ENCODE assay signal across 7 mouse cellular contexts in the genomic region with DNA sequence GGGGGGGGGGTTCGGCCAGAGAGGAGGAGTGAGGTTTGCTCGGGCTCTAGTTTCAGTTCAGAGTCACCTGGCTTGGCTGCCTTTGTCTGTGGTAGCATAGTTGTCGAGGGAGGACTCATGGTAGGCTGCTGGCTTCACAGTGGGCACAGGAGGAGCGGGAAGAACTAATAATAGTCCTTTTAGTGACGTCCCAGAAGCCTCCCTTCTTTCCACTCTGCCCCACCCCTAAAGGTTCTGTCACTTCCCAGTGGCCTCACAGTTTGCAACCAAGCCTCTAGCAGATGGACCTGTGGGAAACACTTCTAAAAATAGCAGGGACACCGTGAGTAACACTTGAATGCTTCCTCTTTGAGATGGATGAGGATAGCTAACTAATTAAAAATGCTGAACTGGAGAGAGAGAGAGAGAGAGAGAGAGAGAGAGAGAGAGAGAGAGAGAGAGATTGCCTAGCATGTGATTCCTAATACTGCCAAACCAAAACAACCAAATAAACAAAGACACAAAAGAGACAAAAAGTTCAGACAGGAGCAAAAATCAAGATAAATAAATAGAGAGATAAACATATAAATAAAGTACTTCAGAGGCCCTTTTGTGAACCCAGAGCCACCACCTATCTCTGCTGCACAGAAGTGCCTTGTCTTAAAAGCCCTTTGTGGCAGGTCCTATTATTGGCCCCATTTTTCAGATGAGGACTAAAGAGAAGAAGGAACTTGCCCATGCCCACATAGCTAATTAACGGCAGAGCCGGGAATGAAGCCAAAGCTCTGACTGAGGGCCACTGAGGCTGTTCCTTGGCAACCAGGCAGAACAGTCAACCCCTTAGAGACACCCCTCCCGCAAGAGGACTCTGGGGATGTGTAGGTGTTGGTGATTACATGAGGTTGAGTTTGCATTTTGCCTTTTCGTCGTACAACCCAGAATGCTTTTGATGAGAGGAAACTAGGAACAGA. TPM values are rescaled to one million over a fixed set of nuclear protein-coding genes. Genes with fewer than 3 reads are reported as not detected.
A peak's percentile ranks its signal among the peaks of the same experiment; 100 is the strongest.
DNase-seq lines count a peak whose midpoint lies in the region; ATAC-seq and TF ChIP-seq lines count a peak whose summit lies in the region.

No protein-coding gene starts in this region.

- no peak for TF ChIP-seq POLR2A in MEL (IDR thresholded peaks at IDR 0.05; ENCODE audit: control insufficient read depth in 1 of 2, insufficient read depth in 1 of 2, low read depth in 1 of 2, low read length in 2 of 2, poor library complexity in 1 of 2)

- H3K9me3 ChIP-seq in MEL (replicated peaks; ENCODE audit: insufficient read depth, low read length) = no peaks in the 10 kb centered on the region
- no peaks in the 10 kb centered on the region for H3K9me3 ChIP-seq in forebrain, embryonic 15.5 days
- no peaks in the 10 kb centered on the region for H3K9me3 ChIP-seq in intestine, embryonic 16.5 days (ENCODE audit: control insufficient read depth, low read length)
- H3K9me3 ChIP-seq in lung, postnatal 0 days (ENCODE audit: low read length) = no peaks in the 10 kb centered on the region

- no peak overlapping the region for H3K4me2 ChIP-seq in forebrain, embryonic 15.5 days (replicated peaks)
- no peak overlapping the region for H3K4me2 ChIP-seq in intestine, embryonic 16.5 days (ENCODE audit: low read depth, low read length)
- no peak overlapping the region for H3K4me2 ChIP-seq in lung, postnatal 0 days (replicated peaks; ENCODE audit: low read depth, low read length)

- WGBS in forebrain, embryonic 15.5 days = 16% methylated on average over 11 of the region's 11 CpGs
- 50% methylated on average over 11 of the region's 11 CpGs for WGBS in intestine, embryonic 16.5 days
- WGBS in lung, postnatal 0 days = 24% methylated on average over 11 of the region's 11 CpGs

- H3K4me1 ChIP-seq in MEL (ENCODE audit: control insufficient read depth in 1 of 2, insufficient read depth in 2 of 2, low read length in 2 of 2) = peaks cover 0 to 12% of the 10 kb centered on the region in 2 experiments; a peak in 3 of 4 replicates
- H3K4me1 ChIP-seq in forebrain, embryonic 15.5 days = peaks cover 14% of the 10 kb centered on the region
- H3K4me1 ChIP-seq in intestine, embryonic 16.5 days (ENCODE audit: control insufficient read depth, insufficient read depth, low read length) = 0 out of 2 replicates have a peak, but pooled peaks cover 3% of the 10 kb centered on the region
- H3K4me1 ChIP-seq in lung, postnatal 0 days (ENCODE audit: insufficient read depth, low read depth, low read length) = peaks cover 3% of the 10 kb centered on the region; the same call in 1 of the 2 replicates

- TF ChIP-seq RAD21 in MEL (IDR thresholded peaks at IDR 0.05; ENCODE audit: low read depth, low read length) = no peak

- H3K79me2 ChIP-seq in MEL (ENCODE audit: control insufficient read depth, insufficient read depth, low read length, poor library complexity) = no peaks in the 10 kb centered on the region

- 0 out of 4 replicates have a peak overlapping the region, but pooled peaks of 1 of the 2 experiments have one; percentile 17 for H3K4me3 ChIP-seq in MEL (ENCODE audit: control insufficient read depth in 1 of 2, insufficient read depth in 1 of 2, low read depth in 2 of 2, low read length in 2 of 2)
- H3K4me3 ChIP-seq in forebrain, embryonic 15.5 days = no peak overlapping the region
- H3K4me3 ChIP-seq in intestine, embryonic 16.5 days (ENCODE audit: low read length) = no peak overlapping the region
- H3K4me3 ChIP-seq in lung, postnatal 0 days (ENCODE audit: low read depth, low read length) = no peak overlapping the region

- no peak for TF ChIP-seq CTCF in MEL (IDR thresholded peaks at IDR 0.05 in 2 of 3, conservative IDR thresholded peaks at IDR 0.05 in 1 of 3; ENCODE audit: control insufficient read depth in 1 of 3, insufficient read depth in 1 of 3, low read depth in 2 of 3, low read length in 3 of 3, poor library complexity in 1 of 3, severe bottlenecking in 1 of 3)
- TF ChIP-seq CTCF in lung, postnatal 0 days (IDR thresholded peaks at IDR 0.05) = no peak

- H3K36me3 ChIP-seq in MEL (ENCODE audit: control insufficient read depth in 1 of 2, insufficient read depth in 2 of 2, low read length in 2 of 2) = no peaks in the 10 kb centered on the region
- no peaks in the 10 kb centered on the region for H3K36me3 ChIP-seq in forebrain, embryonic 15.5 days
- H3K36me3 ChIP-seq in intestine, embryonic 16.5 days (ENCODE audit: control insufficient read depth, insufficient read depth, low read length) = no peaks in the 10 kb centered on the region
- no peaks in the 10 kb centered on the region for H3K36me3 ChIP-seq in lung, postnatal 0 days (ENCODE audit: insufficient read depth, low read length)

- H3K27me3 ChIP-seq in MEL (ENCODE audit: control insufficient read depth in 1 of 2, insufficient read depth in 2 of 2, low read length in 2 of 2) = peaks cover 0 to 2% of the 10 kb centered on the region in 2 experiments; a peak in 1 of 4 replicates
- no peaks in the 10 kb centered on the region for H3K27me3 ChIP-seq in forebrain, embryonic 15.5 days
- no peaks in the 10 kb centered on the region for H3K27me3 ChIP-seq in intestine, embryonic 16.5 days (replicated peaks; ENCODE audit: control insufficient read depth, insufficient read depth, low read length)
- no peaks in the 10 kb centered on the region for H3K27me3 ChIP-seq in lung, postnatal 0 days (replicated peaks; ENCODE audit: insufficient read depth, low read length)

- peak; percentile 79 for ATAC-seq in forebrain, embryonic 15.5 days (replicated peaks)
- peak; percentile 21; the same call in 1 of the 2 replicates for ATAC-seq in intestine, embryonic 16.5 days
- peak; percentile 67 for ATAC-seq in lung, postnatal 0 days

- H3K9ac ChIP-seq in MEL (ENCODE audit: control insufficient read depth, low read depth, low read length, poor library complexity, severe bottlenecking) = no peak overlapping the region
- no peak overlapping the region for H3K9ac ChIP-seq in forebrain, embryonic 15.5 days (replicated peaks)
- no peak overlapping the region for H3K9ac ChIP-seq in intestine, embryonic 16.5 days (ENCODE audit: low read depth, low read length)
- no peak overlapping the region for H3K9ac ChIP-seq in lung, postnatal 0 days (replicated peaks; ENCODE audit: low read depth)

- no peak overlapping the region; the same call in 1 of the 2 replicates for H3K27ac ChIP-seq in MEL (ENCODE audit: control insufficient read depth, low read depth, low read length)
- H3K27ac ChIP-seq in forebrain, embryonic 15.5 days (replicated peaks) = no peak overlapping the region
- H3K27ac ChIP-seq in intestine, embryonic 16.5 days (ENCODE audit: low read length) = no peak overlapping the region
- H3K27ac ChIP-seq in lung, postnatal 0 days (ENCODE audit: low read length) = no peak overlapping the region

- peak; percentile 73 for DNase-seq in MEL (ENCODE audit: low read depth, low spot score)
- DNase-seq in Muller cell, postnatal 12 days (ENCODE audit: inconsistent ontology term) = peak; percentile 73
- peak; percentile 60 for DNase-seq in lung, postnatal 0 days (ENCODE audit: low spot score)
- no peak for DNase-seq in embryo, embryonic 10 days (ENCODE audit: low spot score)
- DNase-seq in urinary bladder, postnatal 36 days (ENCODE audit: low spot score in 2 of 2) = no peak

- peak; percentile 32 to 36; a peak in 3 of 4 replicates for TF ChIP-seq EP300 in MEL (IDR thresholded peaks at IDR 0.05; ENCODE audit: low read depth in 1 of 2, low read length in 2 of 2)
- no peak for TF ChIP-seq EP300 in lung, postnatal 0 days (IDR thresholded peaks at IDR 0.05)

TF ChIP-seq in MEL, 35 proteins besides CTCF, POLR2A, EP300 and RAD21:
- peak; percentile 74; the same call in 1 of the 2 replicates for TF ChIP-seq JUND (IDR thresholded peaks at IDR 0.05; ENCODE audit: low read depth, low read length)
- no peak for TF ChIP-seq NRF1 (IDR thresholded peaks at IDR 0.05; ENCODE audit: insufficient read depth, low read depth, low read length, poor library complexity, severe bottlenecking)
- 0 out of 2 replicates have a peak, but pooled peaks have one; percentile 57 for TF ChIP-seq MEF2A (IDR thresholded peaks at IDR 0.05; ENCODE audit: extremely low read depth, insufficient replicate concordance, low read depth, low read length, poor library complexity, severe bottlenecking)
- TF ChIP-seq CHD1 (IDR thresholded peaks at IDR 0.05; ENCODE audit: low read depth, low read length) = no peak
- no peak for TF ChIP-seq MAFK (IDR thresholded peaks at IDR 0.05; ENCODE audit: borderline replicate concordance, low read depth, low read length)
- TF ChIP-seq TCF12 (IDR thresholded peaks at IDR 0.05; ENCODE audit: low read depth, low read length) = peak; percentile 52; the same call in 1 of the 2 replicates

RNA-seq across cellular contexts. Expression of gene Serp2, which starts 54.0 kb away (rescaled TPM):
- 0.26 and 0.42 TPM in 2 replicates for total RNA-seq in MEL (2012; rRNA removed)
- under 1 TPM in 1 of 2 experiments, not detected in 1; 0.56 TPM for polyA plus RNA-seq in MEL (2012; ENCODE audit: insufficient read depth in 1 of 2, insufficient read length in 2 of 2, low read depth in 1 of 2, low replicate concordance in 2 of 2, missing spikeins in 1 of 2)
- polyA plus RNA-seq in forebrain, embryonic 15.5 days (2015; fragmentation: Nextera tagmentation; extraction: Ambion mirVana) = 125 and 138 TPM in 2 replicates
- 5.7 and 8.2 TPM in 2 replicates for polyA plus RNA-seq in intestine, embryonic 16.5 days (2015; fragmentation: Nextera tagmentation; extraction: Ambion mirVana)
- polyA plus RNA-seq in lung, postnatal 0 days (2015; fragmentation: Nextera tagmentation; extraction: Ambion mirVana) = 4.1 and 5.1 TPM in 2 replicates

Comparison
In these comparisons a context has a peak if more than half of its experiments do, and no peak if none do; other contexts are left out.
1. DNase-seq: peak in MEL (single experiment), Muller cell, postnatal 12 days (single experiment) and lung, postnatal 0 days (single experiment); none in embryo, embryonic 10 days (single experiment) and urinary bladder, postnatal 36 days (0 of 2).
2. ATAC-seq: peak in every context shown above with its lines; median percentile 79 in forebrain, embryonic 15.5 days; 67 in lung, postnatal 0 days; 21 in intestine, embryonic 16.5 days.
3. RNA of gene Serp2, which starts 54.0 kb away (polyA plus RNA-seq): 125 to 138 TPM in forebrain, embryonic 15.5 days; 5.7 to 8.2 TPM in intestine, embryonic 16.5 days, 4.1 to 5.1 TPM in lung, postnatal 0 days and 0.56 TPM in MEL; every median in the first group is over 10 times any median in the second.